Mouse (Mus musculus) gastrocnemius, postnatal 10 days (tissue): ENCODE results near the gene Unc13a. TPM values are rescaled to one million over a fixed set of nuclear protein-coding genes. Genes with fewer than 3 reads are reported as not detected.

Source experiments
- DNase-seq: peaks from one replicate; pipeline ENCODE4 v3.0.0; 2021; ENCODE audit warnings: mixed read lengths
- microRNA-seq, 2 experiments: library from miRNA; unstranded; fragments of <30 nt; microRNA quantifications; one replicate each; pipeline ENCODE4 v1.2.0; 2021
- total RNA-seq, 2 experiments: library from RNA; stranded (reverse); gene quantifications; 2 replicates each; pipeline ENCODE4 v1.2.3; 2021

Gene Unc13a
- total RNA-seq, 2 experiments from 2014 or later: 0.38 to 0.45 TPM

- DNase-seq: peak; percentile 51
Measured at GRCm38 (mm10) chr8:71586891-71587290, 84.7 kb downstream of the Unc13a start.

GRCm38 (mm10) chr8:71580201-71580600 lies 91.4 kb downstream of the Unc13a start:
- DNase-seq: no peak

GRCm38 (mm10) chr8:71579476-71579875 lies 92.1 kb downstream of the Unc13a start:
- DNase-seq: peak; percentile 64

GRCm38 (mm10) chr8:71579009-71579408 lies 92.5 kb downstream of the Unc13a start:
- no peak for DNase-seq

GRCm38 (mm10) chr8:71577856-71578387 lies 93.6 kb downstream of the Unc13a start:
- no peak for DNase-seq

- DNase-seq: no peak
Measured at GRCm38 (mm10) chr8:71575020-71575419, 96.5 kb downstream of the Unc13a start.

- DNase-seq: no peak
Measured at GRCm38 (mm10) chr8:71574426-71574825, 97.1 kb downstream of the Unc13a start.

Small RNAs within 50 kb of the gene (microRNA-seq; reads per million reads assigned to microRNA genes)
- 0.50 to 0.64 reads per million in 2 experiments for gene Mir6769b

Other genes with a start within 250 kb of the Unc13a start
- gene Abhd8, start 208.1 kb downstream of the Unc13a start, total RNA-seq: 10 to 100 TPM; 36.1 to 38.9 TPM
- 10 to 100 TPM; 34.7 to 39.7 TPM for gene Mrpl34, start 206.8 kb downstream of the Unc13a start, total RNA-seq
- 10 to 100 TPM; 34.8 to 35.8 TPM for gene Dda1, start 202.6 kb downstream of the Unc13a start, total RNA-seq
- gene Ano8, start 185.8 kb downstream of the Unc13a start, total RNA-seq: 10 to 100 TPM; 16.6 to 20.1 TPM
- gene Gtpbp3, start 183.7 kb downstream of the Unc13a start, total RNA-seq: 10 to 100 TPM in 1 of 2 experiments, 1 to 10 TPM in 1; 8.8 to 12.4 TPM
- gene Plvap, start 160.0 kb downstream of the Unc13a start, total RNA-seq: 10 to 100 TPM; 10.7 to 14.2 TPM
- gene Ccdc194, start 146.0 kb downstream of the Unc13a start, total RNA-seq: 1 to 10 TPM in 1 of 2 experiments, under 1 TPM in 1; 0.21 to 2.5 TPM
- 10 to 100 TPM; 10.0 to 12.0 TPM for gene Bst2, start 134.3 kb downstream of the Unc13a start, total RNA-seq
- gene Mvb12a, start 128.8 kb downstream of the Unc13a start, total RNA-seq: 10 to 100 TPM; 21.8 to 25.5 TPM
- under 1 TPM in 1 of 2 experiments, not detected in 1; 0.14 TPM for gene Tmem221, start 112.9 kb downstream of the Unc13a start, total RNA-seq
- gene Nxnl1, start 105.2 kb downstream of the Unc13a start, total RNA-seq: under 1 TPM in 1 of 2 experiments, not detected in 1; 0.14 TPM
- gene Slc27a1, start 102.9 kb downstream of the Unc13a start, total RNA-seq: 10 to 100 TPM; 39.7 to 41.1 TPM
- gene Pgls, start 79.6 kb downstream of the Unc13a start, total RNA-seq: 10 to 100 TPM; 49.3 to 54.5 TPM
- gene Fam129c, start 74.1 kb downstream of the Unc13a start, total RNA-seq: 1 to 10 TPM in 1 of 2 experiments, under 1 TPM in 1; 0.40 to 3.3 TPM
- 10 to 100 TPM; 43.3 to 56.1 TPM for gene Colgalt1, start 60.8 kb downstream of the Unc13a start, total RNA-seq
- gene Jak3, start 4.5 kb upstream of the Unc13a start, total RNA-seq: 1 to 10 TPM; 3.9 to 5.8 TPM
- gene Insl3, start 17.5 kb upstream of the Unc13a start, total RNA-seq: 1 to 10 TPM; 3.1 to 3.7 TPM
- 1 to 10 TPM; 4.7 to 5.2 TPM for gene B3gnt3, start 30.0 kb upstream of the Unc13a start, total RNA-seq
- 1 to 10 TPM in 1 of 2 experiments, under 1 TPM in 1; 0.26 to 1.2 TPM for gene Fcho1, start 54.0 kb upstream of the Unc13a start, total RNA-seq
- gene Zfp709, start 210.3 kb upstream of the Unc13a start, total RNA-seq: 1 to 10 TPM; 3.5 to 4.3 TPM
- gene Zfp882, start 236.9 kb upstream of the Unc13a start, total RNA-seq: 1 to 10 TPM; 2.8 to 4.3 TPM
- 10 to 100 TPM; 21.4 to 23.1 TPM for gene Zfp617, start 236.9 kb upstream of the Unc13a start, total RNA-seq